8 mouse cellular contexts compared by ENCODE assay signal in genomic region chr8:60992561-60992909, GRCm38 (mm10). TPM values are rescaled to one million over a fixed set of nuclear protein-coding genes. Genes with fewer than 3 reads are reported as not detected.
DNase-seq lines count a peak whose midpoint lies in the region; ATAC-seq and TF ChIP-seq lines count a peak whose summit lies in the region.

No protein-coding gene starts in this region.

- peak; percentile 81 for ATAC-seq in intestine, postnatal 0 days

- H3K4me2 ChIP-seq in intestine, postnatal 0 days (replicated peaks; ENCODE audit: low read depth) = peak overlapping the region; percentile 81

- H3K9ac ChIP-seq in intestine, postnatal 0 days (ENCODE audit: low read depth, low read length) = peak overlapping the region; percentile 74

- no peaks in the 10 kb centered on the region for H3K9me3 ChIP-seq in intestine, postnatal 0 days (ENCODE audit: control insufficient read depth)

- TF ChIP-seq POLR2A in lung, adult 2 months (IDR thresholded peaks at IDR 0.05; ENCODE audit: borderline replicate concordance, extremely low read depth, low read depth, low read length) = no peak

- peak; percentile 58 to 73 for DNase-seq in spleen, postnatal 36 days (ENCODE audit: low spot score in 2 of 2)
- no peak for DNase-seq in spleen, postnatal 10 days (ENCODE audit: low spot score in 2 of 2)
- peak; percentile 82 for DNase-seq in c-Kit-positive CD71-positive TER-119-positive erythroid progenitor cells, embryonic 14.5 days (ENCODE audit: low spot score)
- peak; percentile 47 to 54 for DNase-seq in frontal cortex, postnatal 14 days (ENCODE audit: low spot score in 2 of 2)
- DNase-seq in lung, adult 2 months = no peak
- DNase-seq in ovary, postnatal 10 days (ENCODE audit: low spot score) = peak; percentile 58
- no peak for DNase-seq in spleen, postnatal 14 days (ENCODE audit: low spot score in 2 of 2)

- H3K27ac ChIP-seq in intestine, postnatal 0 days (ENCODE audit: low read depth, low read length) = peak overlapping the region; percentile 88

- TF ChIP-seq CTCF in intestine, postnatal 0 days (IDR thresholded peaks at IDR 0.05; ENCODE audit: low read depth) = no peak
- no peak for TF ChIP-seq CTCF in lung, adult 2 months (IDR thresholded peaks at IDR 0.05; ENCODE audit: insufficient read depth, low read length)

- under 1% methylated on average over 16 of the region's 16 CpGs for WGBS in intestine, postnatal 0 days
- WGBS in lung, adult 2 months = 1% methylated on average over 16 of the region's 16 CpGs

- no peaks in the 10 kb centered on the region for H3K36me3 ChIP-seq in intestine, postnatal 0 days (ENCODE audit: control insufficient read depth, insufficient read depth)

- 0 out of 2 replicates have a peak, but pooled peaks cover 2% of the 10 kb centered on the region for H3K4me1 ChIP-seq in intestine, postnatal 0 days (replicated peaks; ENCODE audit: control insufficient read depth, insufficient read depth, low read length)
- no peaks in the 10 kb centered on the region for H3K4me1 ChIP-seq in lung, adult 2 months (ENCODE audit: control insufficient read depth, insufficient read depth, low read length)

- peak overlapping the region; percentile 85 for H3K4me3 ChIP-seq in intestine, postnatal 0 days (ENCODE audit: low read depth, low read length)
- peak overlapping the region; percentile 94 for H3K4me3 ChIP-seq in lung, adult 2 months (replicated peaks; ENCODE audit: extremely low read depth, low read depth, low read length)

- no peaks in the 10 kb centered on the region for H3K27me3 ChIP-seq in intestine, postnatal 0 days (replicated peaks; ENCODE audit: control insufficient read depth, insufficient read depth, low read length)

RNA-seq across cellular contexts. Expression of gene Nek1, which starts 0.5 kb away (rescaled TPM):
- 5.0 and 5.5 TPM in 2 replicates for polyA plus RNA-seq in intestine, postnatal 0 days (2015; fragmentation: Nextera tagmentation; extraction: Ambion mirVana)
- polyA plus RNA-seq in lung, adult 2 months (2012; rRNA removed) = 9.1 and 9.4 TPM in 2 replicates

RNA-seq across cellular contexts. Expression of gene Clcn3, which starts 9.4 kb away (rescaled TPM):
- polyA plus RNA-seq in intestine, postnatal 0 days (2015; fragmentation: Nextera tagmentation; extraction: Ambion mirVana) = 22.2 and 24.2 TPM in 2 replicates
- 9.3 and 13.7 TPM in 2 replicates for polyA plus RNA-seq in lung, adult 2 months (2012; rRNA removed)

Comparison
In these comparisons a context has a peak if more than half of its experiments do, and no peak if none do; other contexts are left out.
1. DNase-seq: peak in spleen, postnatal 36 days (2 of 2), c-Kit-positive CD71-positive TER-119-positive erythroid progenitor cells, embryonic 14.5 days (single experiment), frontal cortex, postnatal 14 days (2 of 2) and ovary, postnatal 10 days (single experiment); none in spleen, postnatal 10 days (0 of 2), lung, adult 2 months (single experiment) and spleen, postnatal 14 days (0 of 2).